Mouse (Mus musculus) midbrain, embryonic 11.5 days (tissue): ENCODE measurements at regions not wholly inside any gene's neighbourhood (a gene's known extent, or its start where the extent isn't known, plus 50 kb on each side); places are given as distances from the start of the nearest gene placed in this dataset.
A peak's percentile ranks its signal among the peaks of the same experiment; 100 is the strongest.

Experiments used
- ATAC-seq: fragments of 200-750 bp; cut with Nextera tagmentation; 2 replicates; pipeline ENCODE4 v1.8.0; 2017; ENCODE audit warnings: moderate TSS enrichment, moderate library complexity; ENCODE audit not compliant: low FRiP score
- DNase-seq: peaks from one replicate; pipeline ENCODE4 v3.0.0; 2015; ENCODE audit warnings: low spot score; ENCODE audit errors: missing footprints
- H3K27ac ChIP-seq: fragments of 300-500 bp; sonication (generic); 2 replicates; pipeline ENCODE4 v1.5.1; 2014; ENCODE audit warnings: low read depth, low read length
- H3K27me3 ChIP-seq: fragments of 300-500 bp; sonication (generic); 2 replicates; pipeline ENCODE4 v1.6.1; 2014; ENCODE audit warnings: mild to moderate bottlenecking, low read length, moderate library complexity, mixed read lengths; ENCODE audit not compliant: control insufficient read depth, insufficient read depth
- H3K36me3 ChIP-seq: fragments of 300-500 bp; sonication (generic); 2 replicates; pipeline ENCODE4 v1.6.1; 2014; ENCODE audit warnings: mild to moderate bottlenecking, low read length, moderate library complexity, mixed read lengths; ENCODE audit not compliant: control insufficient read depth, insufficient read depth
- H3K4me1 ChIP-seq: fragments of 300-500 bp; sonication (generic); 2 replicates; pipeline ENCODE4 v1.6.1; 2014; ENCODE audit warnings: low read length; ENCODE audit not compliant: control insufficient read depth, insufficient read depth
- H3K4me2 ChIP-seq: fragments of 300-500 bp; sonication (generic); 2 replicates; pipeline ENCODE4 v1.6.1; 2014; ENCODE audit warnings: mild to moderate bottlenecking, moderate library complexity
- H3K4me3 ChIP-seq: fragments of 300-500 bp; sonication (generic); 2 replicates; pipeline ENCODE4 v1.5.1; 2014; ENCODE audit warnings: low read depth, low read length
- H3K9ac ChIP-seq: fragments of 300-500 bp; sonication (generic); 2 replicates; pipeline ENCODE4 v1.6.1; 2014; ENCODE audit warnings: low read length
- H3K9me3 ChIP-seq: fragments of 300-500 bp; sonication (generic); 2 replicates; pipeline ENCODE4 v1.6.1; 2016; ENCODE audit warnings: low read length; ENCODE audit not compliant: control insufficient read depth
- WGBS: fragments of 180-500 bp; shearing (Covaris S2); extraction: QIAGEN DNeasy Blood & Tissue Kit; methylation state at CpG from one replicate; pipeline ENCODE4 v1.1.7; 2014; 5-methylcytosine and 5-hydroxymethylcytosine counted together

GRCm38 (mm10) chr13:112090737-112091136 lies 197.5 kb upstream of the Ankrd55 start:
- no peak overlapping the region for H3K27ac ChIP-seq
- no peaks in the 10 kb centered on the region for H3K27me3 ChIP-seq
- no peak for ATAC-seq
- 68% methylated on average over 8 of the region's 8 CpGs for WGBS
- no peaks in the 10 kb centered on the region for H3K9me3 ChIP-seq
- H3K4me1 ChIP-seq, result peaks cover 5% of the 10 kb centered on the region; the same call in 1 of the 2 replicates
- H3K9ac ChIP-seq, result no peak overlapping the region
- DNase-seq, result no peak
- no peak overlapping the region for H3K4me3 ChIP-seq
- no peaks in the 10 kb centered on the region for H3K36me3 ChIP-seq
- H3K4me2 ChIP-seq, result no peak overlapping the region

GRCm38 (mm10) chr13:112095595-112096139 lies 192.6 kb upstream of the Ankrd55 start:
- Histone ChIP-seq H3K9me3 (no peaks in the 10 kb centered on the region), H3K36me3 (no peaks in the 10 kb centered on the region), H3K4me3 (no peak overlapping the region), H3K4me1 (peaks cover 7% of the 10 kb centered on the region), H3K27ac (no peak overlapping the region), H3K27me3 (no peaks in the 10 kb centered on the region), H3K9ac (no peak overlapping the region), H3K4me2 (no peak overlapping the region)
- no peak for ATAC-seq
- DNase-seq, result peak; percentile 45
- 86% methylated on average over 10 of the region's 10 CpGs for WGBS

- DNase-seq (no peak), ATAC-seq (peak; percentile 35)
- Histone ChIP-seq H3K9ac (peak overlapping the region; percentile 66), H3K4me2 (peak overlapping the region; percentile 81), H3K9me3 (no peaks in the 10 kb centered on the region), H3K4me1 (peaks cover 13% of the 10 kb centered on the region), H3K36me3 (no peaks in the 10 kb centered on the region), H3K27ac (0 out of 2 replicates have a peak overlapping the region, but pooled peaks have one; percentile 9), H3K27me3 (no peaks in the 10 kb centered on the region), H3K4me3 (peak overlapping the region; percentile 46)
- WGBS, result 37% methylated on average over 7 of the region's 7 CpGs
Measured at GRCm38 (mm10) chr13:112099953-112100591, 188.2 kb upstream of the Ankrd55 start.

- WGBS, result 2% methylated on average over 31 of the region's 31 CpGs
- Histone ChIP-seq H3K27me3 (no peaks in the 10 kb centered on the region), H3K4me2 (peak overlapping the region; percentile 81), H3K9ac (peak overlapping the region; percentile 66), H3K4me3 (peak overlapping the region; percentile 46), H3K9me3 (no peaks in the 10 kb centered on the region), H3K36me3 (no peaks in the 10 kb centered on the region), H3K27ac (peak overlapping the region; percentile 9; the same call in 1 of the 2 replicates), H3K4me1 (peaks cover 13% of the 10 kb centered on the region)
- peak; percentile 91 for ATAC-seq
- peak; percentile 96 for DNase-seq
Measured at GRCm38 (mm10) chr13:112100592-112101420, 187.4 kb upstream of the Ankrd55 start.

- Histone ChIP-seq H3K4me3 (peak overlapping the region; percentile 46), H3K9ac (no peak overlapping the region; the same call in 1 of the 2 replicates), H3K36me3 (no peaks in the 10 kb centered on the region), H3K9me3 (no peaks in the 10 kb centered on the region), H3K27ac (no peak overlapping the region), H3K4me2 (peak overlapping the region; percentile 81), H3K27me3 (no peaks in the 10 kb centered on the region), H3K4me1 (peaks cover 13% of the 10 kb centered on the region)
- ATAC-seq, result no peak; the same call in 1 of the 2 replicates
- 44% methylated on average over 5 of the region's 5 CpGs for WGBS
- no peak for DNase-seq
Measured at GRCm38 (mm10) chr13:112101421-112101756, 186.9 kb upstream of the Ankrd55 start.

- no peak overlapping the region for H3K9ac ChIP-seq
Measured at GRCm38 (mm10) chr13:112105953-112106352, 182.3 kb upstream of the Ankrd55 start.

GRCm38 (mm10) chr13:112114741-112115201 lies 173.5 kb upstream of the Ankrd55 start:
- Histone ChIP-seq H3K9me3 (no peaks in the 10 kb centered on the region), H3K4me3 (no peak overlapping the region), H3K9ac (no peak overlapping the region), H3K27ac (no peak overlapping the region), H3K27me3 (no peaks in the 10 kb centered on the region), H3K4me2 (no peak overlapping the region), H3K36me3 (no peaks in the 10 kb centered on the region), H3K4me1 (no peaks in the 10 kb centered on the region)
- ATAC-seq (no peak), DNase-seq (no peak)
- 91% methylated on average over 7 of the region's 7 CpGs for WGBS

More at GRCm38 (mm10) chr13:112105953-112106352, 182.3 kb upstream of the Ankrd55 start:
- WGBS, result 89% methylated on average over 3 of the region's 3 CpGs
- Histone ChIP-seq H3K4me3 (no peak overlapping the region), H3K27me3 (no peaks in the 10 kb centered on the region), H3K4me1 (peaks cover 5% of the 10 kb centered on the region), H3K36me3 (no peaks in the 10 kb centered on the region), H3K27ac (no peak overlapping the region), H3K4me2 (no peak overlapping the region), H3K9me3 (no peaks in the 10 kb centered on the region)
- ATAC-seq (no peak), DNase-seq (peak; percentile 59)

GRCm38 (mm10) chr13:112116101-112116726 lies 172.0 kb upstream of the Ankrd55 start:
- H3K4me1 ChIP-seq, result no peaks in the 10 kb centered on the region
- H3K36me3 ChIP-seq, result no peaks in the 10 kb centered on the region
- no peak overlapping the region for H3K9ac ChIP-seq
- H3K27me3 ChIP-seq, result no peaks in the 10 kb centered on the region
- DNase-seq, result no peak
- H3K9me3 ChIP-seq, result no peaks in the 10 kb centered on the region
- H3K27ac ChIP-seq, result no peak overlapping the region
- ATAC-seq, result no peak
- no peak overlapping the region for H3K4me2 ChIP-seq
- 88% methylated on average over 9 of the region's 9 CpGs for WGBS
- H3K4me3 ChIP-seq, result no peak overlapping the region
